Comparison of ENCODE assay signal across 19 mouse cellular contexts in the genomic region with DNA sequence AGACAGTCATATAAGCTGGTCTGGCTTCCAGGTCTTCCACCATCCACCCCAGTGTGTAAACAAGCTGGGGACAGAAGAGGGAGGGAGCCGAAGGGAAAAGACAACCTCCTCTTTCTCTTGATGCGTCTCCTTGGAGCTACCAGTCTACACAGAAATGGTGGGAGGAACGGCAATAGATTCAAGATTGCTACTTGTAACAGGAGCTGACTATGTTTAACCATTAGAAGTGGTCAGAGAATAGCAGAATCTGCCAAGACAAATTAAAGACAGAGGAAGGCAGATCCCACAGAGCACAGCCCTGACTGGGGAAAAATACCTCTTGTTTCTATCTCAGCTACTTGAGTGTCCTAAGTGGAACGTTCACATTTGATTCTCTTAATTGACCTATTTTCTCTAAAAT. TPM values are rescaled to one million over a fixed set of nuclear protein-coding genes. Genes with fewer than 3 reads are reported as not detected.
DNase-seq lines count a peak whose midpoint lies in the region; ATAC-seq and TF ChIP-seq lines count a peak whose summit lies in the region.
"Had no signal": no experiment of that assay in that cellular context is flagged by ENCODE, and none has a peak within 500 bp of the region (broad histone marks: within the 10 kb centered on the region; RNA-seq: fewer than 3 reads in every experiment).

No protein-coding gene starts in this region.

- H3K9ac ChIP-seq in liver, embryonic 12.5 days, result no peak overlapping the region
- no peak overlapping the region for H3K9ac ChIP-seq in intestine, embryonic 15.5 days
- no peak overlapping the region for H3K9ac ChIP-seq in liver, embryonic 13.5 days
- H3K9ac ChIP-seq in hindbrain, embryonic 14.5 days, result no peak overlapping the region
- H3K9ac ChIP-seq: forebrain, embryonic 12.5 days; heart, embryonic 15.5 days; hindbrain, embryonic 13.5 days had no signal

- H3K36me3 ChIP-seq in liver, embryonic 12.5 days, result no peaks in the 10 kb centered on the region
- H3K36me3 ChIP-seq in intestine, embryonic 15.5 days, result no peaks in the 10 kb centered on the region
- H3K36me3 ChIP-seq in liver, embryonic 13.5 days, result no peaks in the 10 kb centered on the region
- no peaks in the 10 kb centered on the region for H3K36me3 ChIP-seq in small intestine, adult 2 months (ENCODE audit: control insufficient read depth, insufficient read depth, low read length)
- H3K36me3 ChIP-seq in hindbrain, embryonic 14.5 days (replicated peaks; ENCODE audit: control insufficient read depth, insufficient read depth), result no peaks in the 10 kb centered on the region
- H3K36me3 ChIP-seq: forebrain, embryonic 12.5 days; heart, embryonic 15.5 days; hindbrain, embryonic 13.5 days had no signal

- intact Hi-C loops in left cerebral cortex, postnatal 14 days (cut with DNase I), result no loop called here

- no peak overlapping the region for H3K4me2 ChIP-seq in liver, embryonic 12.5 days
- no peak overlapping the region for H3K4me2 ChIP-seq in intestine, embryonic 15.5 days (replicated peaks)
- H3K4me2 ChIP-seq in liver, embryonic 13.5 days, result no peak overlapping the region
- H3K4me2 ChIP-seq in hindbrain, embryonic 14.5 days (replicated peaks), result no peak overlapping the region
- H3K4me2 ChIP-seq: forebrain, embryonic 12.5 days; heart, embryonic 11.5 days; heart, embryonic 15.5 days; hindbrain, embryonic 13.5 days had no signal

- H3K4me1 ChIP-seq in liver, embryonic 12.5 days, result 0 out of 2 replicates have a peak, but pooled peaks cover 9% of the 10 kb centered on the region
- H3K4me1 ChIP-seq in intestine, embryonic 15.5 days (replicated peaks), result peaks cover 11% of the 10 kb centered on the region; the same call in 1 of the 2 replicates
- H3K4me1 ChIP-seq in liver, embryonic 13.5 days (replicated peaks), result peaks cover 25% of the 10 kb centered on the region
- peaks cover 26% of the 10 kb centered on the region; the same call in 1 of the 2 replicates for H3K4me1 ChIP-seq in small intestine, adult 2 months (ENCODE audit: control insufficient read depth, insufficient read depth, insufficient read length, low read length)
- no peaks in the 10 kb centered on the region for H3K4me1 ChIP-seq in hindbrain, embryonic 14.5 days (replicated peaks; ENCODE audit: control insufficient read depth, insufficient read depth, low read length)
- H3K4me1 ChIP-seq: forebrain, embryonic 12.5 days had no signal

- 0 out of 2 replicates have a peak overlapping the region, but pooled peaks have one; percentile 32 for H3K27ac ChIP-seq in liver, embryonic 12.5 days
- H3K27ac ChIP-seq in intestine, embryonic 15.5 days, result peak overlapping the region; percentile 92
- H3K27ac ChIP-seq in liver, embryonic 13.5 days, result peak overlapping the region; percentile 34; the same call in 1 of the 2 replicates
- peak overlapping the region; percentile 99 for H3K27ac ChIP-seq in small intestine, adult 2 months (ENCODE audit: insufficient read depth, low read depth, low read length)
- H3K27ac ChIP-seq in hindbrain, embryonic 14.5 days, result no peak overlapping the region
- H3K27ac ChIP-seq: forebrain, embryonic 12.5 days; heart, adult 2 months; heart, embryonic 15.5 days; hindbrain, embryonic 13.5 days had no signal

- no peak for TF ChIP-seq POLR2A in small intestine, adult 2 months (IDR thresholded peaks at IDR 0.05; ENCODE audit: low read depth, low read length)

- H3K27me3 ChIP-seq in liver, embryonic 12.5 days (replicated peaks), result no peaks in the 10 kb centered on the region
- H3K27me3 ChIP-seq in intestine, embryonic 15.5 days (replicated peaks), result no peaks in the 10 kb centered on the region
- no peaks in the 10 kb centered on the region for H3K27me3 ChIP-seq in liver, embryonic 13.5 days
- no peaks in the 10 kb centered on the region for H3K27me3 ChIP-seq in small intestine, adult 2 months (ENCODE audit: control insufficient read depth, insufficient read depth, low read length)
- H3K27me3 ChIP-seq in hindbrain, embryonic 14.5 days (ENCODE audit: control insufficient read depth, insufficient read depth, low read length), result no peaks in the 10 kb centered on the region
- H3K27me3 ChIP-seq: forebrain, embryonic 12.5 days; heart, embryonic 15.5 days; hindbrain, embryonic 13.5 days had no signal

- no peaks in the 10 kb centered on the region for H3K9me3 ChIP-seq in liver, embryonic 12.5 days (replicated peaks)
- no peaks in the 10 kb centered on the region for H3K9me3 ChIP-seq in intestine, embryonic 15.5 days
- H3K9me3 ChIP-seq in liver, embryonic 13.5 days (replicated peaks), result no peaks in the 10 kb centered on the region
- no peaks in the 10 kb centered on the region for H3K9me3 ChIP-seq in hindbrain, embryonic 14.5 days (ENCODE audit: control insufficient read depth, low read length)
- H3K9me3 ChIP-seq: forebrain, embryonic 12.5 days; heart, embryonic 15.5 days; hindbrain, embryonic 13.5 days had no signal

- no peak overlapping the region for H3K4me3 ChIP-seq in liver, embryonic 12.5 days
- no peak overlapping the region for H3K4me3 ChIP-seq in intestine, embryonic 15.5 days (replicated peaks)
- H3K4me3 ChIP-seq in liver, embryonic 13.5 days (replicated peaks), result no peak overlapping the region
- no peak overlapping the region for H3K4me3 ChIP-seq in small intestine, adult 2 months (ENCODE audit: low read depth, low read length)
- no peak overlapping the region for H3K4me3 ChIP-seq in hindbrain, embryonic 14.5 days (replicated peaks; ENCODE audit: low read length)
- H3K4me3 ChIP-seq: forebrain, embryonic 12.5 days; heart, adult 2 months; heart, embryonic 15.5 days; hindbrain, embryonic 13.5 days had no signal

- no peak for TF ChIP-seq CTCF in small intestine, adult 2 months (IDR thresholded peaks at IDR 0.05; ENCODE audit: extremely low read depth, insufficient read length, insufficient replicate concordance, low read depth, low read length)

- WGBS in liver, embryonic 12.5 days (ENCODE audit: insufficient replicate concordance), result 52% methylated on average over 4 of the region's 4 CpGs
- 34% methylated on average over 4 of the region's 4 CpGs for WGBS in intestine, embryonic 15.5 days
- WGBS in liver, embryonic 13.5 days (ENCODE audit: insufficient replicate concordance), result 59% methylated on average over 4 of the region's 4 CpGs
- WGBS in small intestine, adult 2 months, result 27% methylated on average over 4 of the region's 4 CpGs
- 77% methylated on average over 4 of the region's 4 CpGs for WGBS in hindbrain, embryonic 14.5 days

- ATAC-seq in liver, embryonic 12.5 days, result no peak
- ATAC-seq in intestine, embryonic 15.5 days, result no peak
- ATAC-seq in liver, embryonic 13.5 days (ENCODE audit: low read depth), result no peak
- ATAC-seq in hindbrain, embryonic 14.5 days (ENCODE audit: low FRiP score), result no peak
- ATAC-seq: forebrain, embryonic 16.5 days had no signal

- no peak for DNase-seq in liver
- DNase-seq in liver, embryonic 13.5 days, result no peak
- DNase-seq in hindbrain, embryonic 14.5 days (ENCODE audit: low spot score), result no peak
- no peak for DNase-seq in left cerebral cortex, postnatal 14 days (ENCODE audit: low spot score in 2 of 2)
- DNase-seq: adrenal gland, adult 2 months; adrenal gland, postnatal 25 days; cerebellum, adult 2 months; cerebellum, postnatal 10 days; gastrocnemius, postnatal 14 days; heart, adult 2 months; heart, postnatal 14 days had no signal

RNA-seq across cellular contexts. Expression of gene Ctnnb1, which starts 29.2 kb away (rescaled TPM):
- polyA plus RNA-seq in liver, embryonic 12.5 days (2016; fragmentation: Nextera tagmentation; extraction: Ambion mirVana), result 158 and 161 TPM in 2 replicates
- 474 and 475 TPM in 2 replicates for polyA plus RNA-seq in intestine, embryonic 15.5 days (2015; fragmentation: Nextera tagmentation; extraction: Ambion mirVana)
- 103 and 119 TPM in 2 replicates for polyA plus RNA-seq in liver, embryonic 13.5 days (2015; fragmentation: Nextera tagmentation; extraction: Ambion mirVana)
- polyA plus RNA-seq in small intestine, adult 2 months (2012; rRNA removed), result 137 and 230 TPM in 2 replicates
- polyA plus RNA-seq in hindbrain, embryonic 14.5 days (2014; fragmentation: Nextera tagmentation; extraction: Ambion mirVana), result 404 and 463 TPM in 2 replicates
- total RNA-seq in left cerebral cortex, postnatal 14 days (2021), result 100 to 1,000 TPM; 615 to 674 TPM
